Mouse (Mus musculus): ENCODE measurements around the gene Cntnap2. TPM values are rescaled to one million over a fixed set of nuclear protein-coding genes. Genes with fewer than 3 reads are reported as not detected.
"Not testable (repeated sequence)": the region's sequence is repeated elsewhere in the genome, so short reads cannot be mapped to it uniquely, and the experiment has no call there.

Cntnap2 gene
- polyA plus RNA-seq, 1 experiment from 2014 or later: 7.8 TPM

DNA sequence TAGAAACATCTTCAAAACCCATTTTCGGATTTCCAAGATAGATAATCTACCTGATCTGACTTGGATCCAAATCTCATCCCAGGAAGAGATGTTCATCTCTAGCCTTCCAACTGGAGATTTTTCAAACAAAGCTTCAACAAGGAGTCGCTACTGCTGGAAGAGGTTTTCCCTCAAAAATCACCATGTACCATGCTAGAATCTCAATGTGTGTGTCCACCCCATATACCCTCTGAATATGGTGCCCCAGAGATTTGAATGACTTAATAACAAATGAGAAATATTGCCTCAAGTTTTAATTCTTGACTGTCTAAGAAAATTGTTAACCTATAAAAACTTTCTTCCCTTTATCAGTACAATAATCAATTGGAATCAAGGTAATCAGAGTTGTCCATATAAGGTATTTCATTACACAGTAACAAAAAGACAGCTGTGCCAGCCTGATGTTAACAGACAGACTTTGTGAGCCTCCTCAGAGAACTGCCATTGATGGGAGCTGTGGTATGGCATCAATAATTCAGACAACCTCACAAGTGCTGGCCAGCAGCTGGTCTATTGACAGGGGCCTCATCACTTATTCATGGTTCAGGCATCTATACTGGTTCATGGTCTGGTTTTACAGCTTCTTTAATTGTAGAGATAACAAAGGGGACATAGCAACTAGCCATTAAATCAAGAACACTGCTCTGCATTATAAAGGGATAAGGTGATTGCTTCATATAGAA lies 1391.9 kb downstream of the Cntnap2 start:
- Histone ChIP-seq H3K4me1 (no peaks in the 10 kb centered on the region), H3K9me3 (no peaks in the 10 kb centered on the region), H3K27me3 (replicated peaks; ENCODE audit: low read depth, poor library complexity, severe bottlenecking) (no peaks in the 10 kb centered on the region), H3K36me3 (replicated peaks) (no peaks in the 10 kb centered on the region), H3K4me3 (no peak overlapping the region), H3K27ac (replicated peaks) (no peak overlapping the region)
- no peak for DNase-seq (ENCODE audit: low spot score)
- 84% methylated on average over 2 of the region's 2 CpGs for WGBS

DNA sequence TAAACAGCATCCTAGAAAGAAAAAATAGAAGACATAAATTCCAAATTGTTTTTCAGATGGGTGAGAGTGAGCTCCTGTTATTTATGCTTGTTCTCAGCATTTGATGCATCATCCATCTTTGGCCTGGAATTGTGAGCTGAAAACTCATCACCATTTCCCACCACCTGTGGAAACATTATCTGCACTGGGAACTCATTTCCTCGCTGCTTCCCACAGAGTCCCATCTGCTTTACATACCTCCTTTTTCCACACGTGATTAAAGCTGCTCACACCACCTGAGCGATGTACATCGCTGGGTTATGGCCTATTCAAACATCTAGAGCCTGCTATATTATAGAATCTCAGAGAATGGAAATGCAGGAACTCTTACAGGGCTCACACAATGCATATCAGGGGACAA lies 1413.5 kb downstream of the Cntnap2 start:
- no peak overlapping the region for H3K4me3 ChIP-seq
- no peaks in the 10 kb centered on the region for H3K9me3 ChIP-seq
- H3K27me3 ChIP-seq (replicated peaks; ENCODE audit: low read depth, poor library complexity, severe bottlenecking): no peaks in the 10 kb centered on the region
- DNase-seq (ENCODE audit: low spot score): no peak
- H3K36me3 ChIP-seq (replicated peaks): no peaks in the 10 kb centered on the region
- WGBS: 77% methylated on average over 4 of the region's 4 CpGs
- H3K27ac ChIP-seq (replicated peaks): no peak overlapping the region
- no peaks in the 10 kb centered on the region for H3K4me1 ChIP-seq

DNA sequence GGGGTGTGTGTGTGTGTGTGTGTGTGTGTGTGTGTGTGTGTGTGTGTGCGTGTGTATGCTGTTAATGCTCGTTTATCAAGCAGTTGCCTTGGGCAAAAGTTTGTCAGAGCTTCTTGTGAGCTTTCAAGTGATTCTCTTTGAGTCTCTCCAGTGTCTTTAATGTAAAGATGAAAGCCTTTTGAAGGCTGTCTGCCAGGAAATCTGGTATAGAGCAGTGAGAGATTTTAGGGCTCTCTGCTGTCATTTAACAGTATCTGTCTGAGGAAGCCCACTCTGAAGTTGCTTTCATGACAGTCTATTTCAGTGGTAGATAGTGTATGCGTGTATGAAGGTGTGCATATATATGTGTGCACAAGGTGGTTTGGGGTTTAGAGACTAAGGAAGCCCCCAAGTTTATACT lies 1425.2 kb downstream of the Cntnap2 start:
- H3K36me3 ChIP-seq (replicated peaks): no peaks in the 10 kb centered on the region
- H3K4me1 ChIP-seq: no peaks in the 10 kb centered on the region
- H3K27me3 ChIP-seq (replicated peaks; ENCODE audit: low read depth, poor library complexity, severe bottlenecking): no peaks in the 10 kb centered on the region
- 81% methylated on average over 3 of the region's 3 CpGs for WGBS
- H3K27ac ChIP-seq (replicated peaks): no peak overlapping the region
- H3K4me3 ChIP-seq: no peak overlapping the region
- no peaks in the 10 kb centered on the region for H3K9me3 ChIP-seq
- no peak for DNase-seq (ENCODE audit: low spot score)

DNA sequence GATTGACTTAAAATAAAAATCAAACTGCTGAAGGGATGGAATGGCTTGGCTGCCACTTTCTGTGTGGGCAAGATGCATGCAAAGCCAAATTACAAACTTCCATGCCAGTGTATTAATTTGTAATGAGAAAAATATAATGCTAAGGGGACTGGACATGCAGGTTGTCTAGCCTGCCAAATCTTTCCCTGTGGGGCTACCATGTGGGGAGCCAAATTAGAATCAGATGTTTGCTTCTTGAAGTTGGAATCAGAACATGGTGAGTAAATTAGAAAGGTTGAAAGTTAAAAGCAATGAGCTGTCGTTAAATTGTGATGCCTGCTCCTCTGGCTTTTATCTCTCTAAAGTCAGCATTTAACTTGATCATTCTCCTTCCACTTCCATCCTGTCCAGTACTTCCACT lies 1443.6 kb downstream of the Cntnap2 start:
- Histone ChIP-seq H3K9me3 (no peaks in the 10 kb centered on the region), H3K4me3 (no peak overlapping the region), H3K4me1 (peaks cover 9% of the 10 kb centered on the region; the same call in 1 of the 2 replicates), H3K27me3 (replicated peaks; ENCODE audit: low read depth, poor library complexity, severe bottlenecking) (no peaks in the 10 kb centered on the region), H3K27ac (replicated peaks) (no peak overlapping the region), H3K36me3 (replicated peaks) (no peaks in the 10 kb centered on the region)
- 26% methylated on average over 1 of the region's 1 CpGs for WGBS
- peak; percentile 37 for DNase-seq (ENCODE audit: low spot score)

DNA sequence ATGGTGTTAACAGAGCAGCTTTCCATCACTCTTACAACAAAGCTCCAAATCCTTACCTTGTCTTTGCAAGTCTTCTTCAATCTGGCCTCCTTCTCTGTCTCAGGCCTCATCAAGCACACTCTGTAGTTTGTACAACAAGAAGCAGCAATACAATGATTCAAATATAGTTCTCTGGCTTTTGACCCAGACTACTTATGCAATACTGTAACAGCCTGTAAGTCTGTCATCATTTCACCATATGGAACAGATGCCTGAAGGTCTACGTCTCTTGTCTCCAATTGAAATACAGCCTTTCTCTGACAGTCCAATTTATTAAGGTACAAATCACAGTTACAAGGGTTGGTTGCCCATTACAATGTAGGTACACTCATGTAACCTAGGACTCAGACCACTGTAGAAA lies 1453.7 kb downstream of the Cntnap2 start:
- WGBS: 86% methylated on average over 1 of the region's 1 CpGs
- no peak for DNase-seq (ENCODE audit: low spot score)
- no peak overlapping the region for H3K27ac ChIP-seq (replicated peaks)

DNA sequence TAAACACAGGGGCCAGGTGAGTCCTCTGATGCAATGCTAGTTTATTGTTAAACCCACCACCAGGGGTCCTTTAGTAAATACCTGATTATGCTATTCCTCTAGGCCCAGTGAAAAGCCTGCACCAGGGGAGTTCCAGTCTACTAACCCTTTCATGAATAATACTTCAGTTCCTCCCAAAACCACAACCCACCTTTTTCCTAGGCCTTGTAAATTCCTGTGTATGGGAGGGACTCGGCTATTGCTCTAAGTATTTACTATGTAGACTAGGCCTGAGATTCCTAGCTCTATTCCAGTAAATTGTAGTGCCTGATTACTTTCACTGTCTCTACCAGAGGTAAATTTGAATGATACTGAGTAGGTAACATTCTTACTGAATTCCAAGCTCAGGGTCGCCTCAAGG lies 1478.4 kb downstream of the Cntnap2 start:
- H3K4me1 ChIP-seq; H3K27me3 ChIP-seq (replicated peaks; ENCODE audit: low read depth, poor library complexity, severe bottlenecking); H3K27ac ChIP-seq (replicated peaks); H3K9me3 ChIP-seq; H3K36me3 ChIP-seq (replicated peaks); H3K4me3 ChIP-seq; DNase-seq (ENCODE audit: low spot score): not testable (repeated sequence)
- 83% methylated on average over 2 of the region's 2 CpGs for whole genome bisulfite sequencing

More for the DNA sequence above, 1453.7 kb downstream of the Cntnap2 start:
- Histone ChIP-seq H3K4me3 (no peak overlapping the region), H3K4me1 (no peaks in the 10 kb centered on the region), H3K36me3 (replicated peaks) (no peaks in the 10 kb centered on the region), H3K27me3 (replicated peaks; ENCODE audit: low read depth, poor library complexity, severe bottlenecking) (no peaks in the 10 kb centered on the region), H3K9me3 (no peaks in the 10 kb centered on the region)

DNA sequence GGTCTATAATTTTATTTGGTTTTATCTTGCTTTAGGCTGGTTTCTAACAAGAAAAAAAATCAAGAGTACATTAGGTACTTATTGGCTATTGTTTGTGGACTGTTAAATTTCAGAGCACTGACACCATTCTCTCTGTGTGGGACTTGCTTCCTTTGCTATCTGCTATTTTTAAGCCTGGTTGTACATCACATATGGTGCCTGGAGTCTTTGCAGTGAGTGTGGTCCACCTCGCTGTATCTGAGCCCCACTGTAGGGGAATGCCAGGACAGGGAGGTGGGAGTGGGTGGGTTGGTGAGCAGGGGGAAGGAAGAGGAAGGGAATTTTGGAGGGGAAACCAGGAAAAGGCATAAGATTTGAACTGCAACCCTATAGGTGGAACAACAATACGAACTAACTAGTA lies 1504.3 kb downstream of the Cntnap2 start:
- DNase-seq (ENCODE audit: low spot score): no peak
- H3K36me3 ChIP-seq (replicated peaks): no peaks in the 10 kb centered on the region
- no peak overlapping the region for H3K27ac ChIP-seq (replicated peaks)
- H3K4me3 ChIP-seq: no peak overlapping the region
- no peaks in the 10 kb centered on the region for H3K27me3 ChIP-seq (replicated peaks; ENCODE audit: low read depth, poor library complexity, severe bottlenecking)
- 83% methylated on average over 2 of the region's 2 CpGs for WGBS
- no peaks in the 10 kb centered on the region for H3K4me1 ChIP-seq
- no peaks in the 10 kb centered on the region for H3K9me3 ChIP-seq

DNA sequence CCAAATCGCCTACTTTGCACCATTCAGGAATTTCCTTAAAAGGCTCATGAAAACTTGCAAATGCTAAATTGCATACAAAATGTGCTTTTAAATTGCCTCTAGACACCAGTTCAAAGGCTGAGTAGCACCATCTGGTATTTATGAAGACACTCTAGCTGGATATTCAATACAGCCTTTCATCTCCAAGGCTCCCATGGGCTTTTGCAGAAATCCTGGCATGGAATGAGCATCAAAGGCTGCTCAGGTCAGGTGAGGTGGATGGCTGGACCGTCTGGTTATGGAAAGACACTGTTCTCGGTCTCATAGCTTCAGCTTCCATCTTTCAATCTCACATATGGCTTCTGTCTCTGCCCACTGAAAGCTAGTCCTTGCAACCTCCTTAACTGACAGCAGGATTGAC lies 1515.9 kb downstream of the Cntnap2 start:
- Histone ChIP-seq H3K36me3 (replicated peaks) (no peaks in the 10 kb centered on the region), H3K27ac (replicated peaks) (no peak overlapping the region), H3K9me3 (no peaks in the 10 kb centered on the region), H3K27me3 (replicated peaks; ENCODE audit: low read depth, poor library complexity, severe bottlenecking) (no peaks in the 10 kb centered on the region), H3K4me3 (no peak overlapping the region), H3K4me1 (0 out of 2 replicates have a peak, but pooled peaks cover 5% of the 10 kb centered on the region)
- peak; percentile 22 for DNase-seq (ENCODE audit: low spot score)
- WGBS: 49% methylated on average over 3 of the region's 3 CpGs

DNA sequence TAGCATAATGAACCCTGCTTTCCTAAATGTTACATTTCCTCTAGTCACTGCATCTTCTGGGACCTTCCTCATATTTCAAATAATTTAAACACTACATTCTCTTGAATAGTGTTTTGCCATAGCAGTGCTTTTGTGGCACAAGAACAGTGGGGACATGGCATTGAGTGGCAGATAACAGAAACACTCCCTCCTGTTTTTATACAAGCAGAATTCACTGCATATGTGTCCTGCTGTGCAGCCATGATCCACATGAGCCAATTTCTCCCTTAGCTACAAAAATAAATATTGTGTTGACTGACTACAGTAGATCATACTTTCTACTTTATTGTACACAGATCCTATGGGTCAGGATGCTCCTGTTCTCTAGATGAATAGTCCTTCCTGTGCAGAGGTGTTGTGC lies 1553.2 kb downstream of the Cntnap2 start:
- Histone ChIP-seq H3K4me3 (no peak overlapping the region), H3K27ac (replicated peaks) (no peak overlapping the region), H3K27me3 (replicated peaks; ENCODE audit: low read depth, poor library complexity, severe bottlenecking) (no peaks in the 10 kb centered on the region), H3K36me3 (replicated peaks) (no peaks in the 10 kb centered on the region), H3K4me1 (no peaks in the 10 kb centered on the region), H3K9me3 (no peaks in the 10 kb centered on the region)
- DNase-seq (ENCODE audit: low spot score): no peak

DNA sequence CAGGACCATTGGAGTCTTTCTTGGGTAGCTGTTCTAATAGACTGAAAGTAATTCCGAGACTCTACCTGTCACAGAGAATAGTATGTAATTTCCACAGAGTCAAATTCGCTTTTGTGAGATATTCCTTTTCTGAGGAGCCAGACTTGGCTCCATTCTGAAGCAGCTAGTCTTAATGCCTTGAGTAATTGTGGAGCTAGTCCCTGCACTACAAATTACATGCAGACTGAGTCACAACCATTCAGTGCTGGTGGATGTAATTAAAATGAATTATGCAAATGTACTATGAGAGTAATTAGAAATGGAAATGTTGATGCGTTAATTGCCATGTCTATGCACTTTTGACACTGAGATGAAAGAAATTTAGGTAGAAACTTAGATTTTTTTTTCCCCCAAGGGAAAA lies 1553.7 kb downstream of the Cntnap2 start:
- WGBS: 80% methylated on average over 3 of the region's 3 CpGs
- DNase-seq (ENCODE audit: low spot score): no peak

DNA sequence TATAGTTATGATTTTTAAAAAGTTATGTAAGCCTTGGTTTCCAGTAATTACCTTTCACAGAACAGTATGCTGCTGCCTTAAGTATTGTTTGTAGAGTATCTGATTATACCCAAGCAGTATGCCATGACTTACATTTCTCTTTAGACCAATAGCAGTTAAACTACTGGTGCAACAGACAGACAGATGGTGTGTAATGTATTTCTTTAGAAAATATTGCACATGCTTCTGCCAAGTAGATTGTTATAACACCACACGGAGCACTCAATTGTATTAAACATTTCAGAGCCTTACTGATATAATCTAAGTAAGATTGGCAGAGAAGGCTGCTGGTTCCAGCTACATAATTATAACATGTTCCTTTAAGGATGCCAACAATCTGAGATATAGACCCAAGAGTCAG lies 1609.9 kb downstream of the Cntnap2 start:
- DNase-seq (ENCODE audit: low spot score): no peak
- H3K27ac ChIP-seq (replicated peaks): no peak overlapping the region
- H3K27me3 ChIP-seq (replicated peaks; ENCODE audit: low read depth, poor library complexity, severe bottlenecking): no peaks in the 10 kb centered on the region
- H3K4me3 ChIP-seq: no peak overlapping the region
- no peaks in the 10 kb centered on the region for H3K9me3 ChIP-seq
- WGBS: 93% methylated on average over 1 of the region's 1 CpGs
- no peaks in the 10 kb centered on the region for H3K36me3 ChIP-seq (replicated peaks)
- no peaks in the 10 kb centered on the region for H3K4me1 ChIP-seq

More for the DNA sequence above, 1553.7 kb downstream of the Cntnap2 start:
- no peaks in the 10 kb centered on the region for H3K36me3 ChIP-seq (replicated peaks)
- no peaks in the 10 kb centered on the region for H3K27me3 ChIP-seq (replicated peaks; ENCODE audit: low read depth, poor library complexity, severe bottlenecking)
- no peaks in the 10 kb centered on the region for H3K4me1 ChIP-seq
- H3K4me3 ChIP-seq: no peak overlapping the region
- H3K27ac ChIP-seq (replicated peaks): no peak overlapping the region
- H3K9me3 ChIP-seq: no peaks in the 10 kb centered on the region

DNA sequence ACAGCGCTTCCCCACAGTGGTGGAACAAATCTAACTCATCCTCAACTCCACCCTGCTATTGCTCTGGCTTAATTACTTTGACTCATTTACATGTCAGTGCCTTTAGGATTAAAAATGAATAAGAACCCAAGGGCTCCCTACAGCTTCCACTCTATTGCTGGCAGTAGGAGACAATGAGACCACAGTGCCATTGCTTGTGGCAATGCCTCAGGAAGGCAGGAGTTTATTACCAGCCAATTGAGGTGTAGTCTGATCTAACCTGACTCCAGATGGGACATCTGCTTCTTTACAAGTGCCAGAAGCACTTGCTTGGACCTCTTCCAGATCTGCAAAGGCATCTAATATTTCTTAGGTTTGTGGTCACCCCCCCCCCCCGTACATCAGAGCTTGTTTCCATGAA lies 1615.9 kb downstream of the Cntnap2 start:
- Histone ChIP-seq H3K36me3 (replicated peaks) (no peaks in the 10 kb centered on the region), H3K9me3 (no peaks in the 10 kb centered on the region), H3K27ac (replicated peaks) (no peak overlapping the region), H3K27me3 (replicated peaks; ENCODE audit: low read depth, poor library complexity, severe bottlenecking) (no peaks in the 10 kb centered on the region), H3K4me3 (no peak overlapping the region), H3K4me1 (no peaks in the 10 kb centered on the region)
- 84% methylated on average over 2 of the region's 2 CpGs for WGBS
- DNase-seq (ENCODE audit: low spot score): no peak

DNA sequence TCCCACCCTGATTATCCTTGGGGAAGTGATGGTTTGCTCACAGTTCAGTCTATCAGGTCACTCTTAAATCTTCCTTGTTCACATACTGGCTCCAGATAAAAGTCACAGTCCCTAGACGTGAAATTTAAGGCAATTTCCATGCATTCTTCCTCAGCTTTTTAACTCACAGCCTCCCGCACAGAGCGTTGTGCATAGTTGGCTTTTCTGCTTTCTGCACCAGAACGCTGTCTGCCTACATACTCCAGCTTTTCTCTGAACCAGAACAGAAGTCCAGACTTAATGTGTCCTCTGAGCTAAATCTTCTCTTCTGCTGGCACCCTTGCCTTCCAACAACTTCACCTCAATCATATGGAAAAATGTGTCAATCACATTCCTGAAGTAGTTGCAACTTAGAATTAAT lies 1616.5 kb downstream of the Cntnap2 start:
- H3K4me1 ChIP-seq: no peaks in the 10 kb centered on the region
- no peaks in the 10 kb centered on the region for H3K9me3 ChIP-seq
- H3K27me3 ChIP-seq (replicated peaks; ENCODE audit: low read depth, poor library complexity, severe bottlenecking): no peaks in the 10 kb centered on the region
- WGBS: 85% methylated on average over 4 of the region's 4 CpGs
- H3K27ac ChIP-seq (replicated peaks): no peak overlapping the region
- DNase-seq (ENCODE audit: low spot score): no peak
- no peaks in the 10 kb centered on the region for H3K36me3 ChIP-seq (replicated peaks)
- no peak overlapping the region for H3K4me3 ChIP-seq
